Mouse (Mus musculus) brain, embryonic 14.5 days (tissue): ENCODE measurements at regions not wholly inside any gene's neighbourhood (a gene's known extent, or its start where the extent isn't known, plus 50 kb on each side); places are given as distances from the start of the nearest gene placed in this dataset.

Experiments used
- DNase-seq: peaks from one replicate; pipeline ENCODE4 v3.0.0-alpha.2; 2011; ENCODE audit warnings: low read depth
- CTCF ChIP-seq: fragments of 200-500 bp; IDR thresholded peaks from 2 replicates; pipeline ENCODE4 v1.5.1; 2012; ENCODE audit warnings: inconsistent platforms, mild to moderate bottlenecking, moderate library complexity, borderline replicate concordance; ENCODE audit not compliant: insufficient read depth, insufficient read length; ENCODE audit errors: extremely low read depth
- POLR2A ChIP-seq: fragments of 200-500 bp; IDR thresholded peaks from 2 replicates; pipeline ENCODE4 v1.6.1; 2012; ENCODE audit warnings: mild to moderate bottlenecking, inconsistent platforms, borderline replicate concordance; ENCODE audit not compliant: poor library complexity, insufficient read depth, insufficient read length, severe bottlenecking; ENCODE audit errors: extremely low read depth

DNA sequence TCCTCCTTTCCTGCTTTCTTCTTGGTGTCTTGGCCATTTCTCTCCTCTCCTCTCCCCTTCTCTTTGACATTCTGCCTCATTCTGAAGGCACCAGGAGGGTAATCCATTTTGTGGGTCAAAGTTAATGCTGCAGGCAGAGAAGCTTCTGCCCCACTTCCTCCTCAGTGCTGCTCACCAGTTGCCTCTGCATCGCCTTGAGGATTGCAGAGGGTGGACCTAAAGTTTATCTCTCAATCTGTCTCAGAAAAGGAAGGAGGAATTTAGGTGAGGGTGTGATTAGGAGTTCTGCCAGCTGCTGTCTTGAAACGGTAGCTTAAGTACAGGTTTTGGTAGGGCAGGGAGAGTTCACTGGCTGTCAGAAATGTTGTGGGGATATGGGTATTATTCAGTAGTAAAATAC is 101.3 kb upstream of the Zfand5 start:
- TF ChIP-seq POLR2A (no peak), CTCF (no peak)

DNA sequence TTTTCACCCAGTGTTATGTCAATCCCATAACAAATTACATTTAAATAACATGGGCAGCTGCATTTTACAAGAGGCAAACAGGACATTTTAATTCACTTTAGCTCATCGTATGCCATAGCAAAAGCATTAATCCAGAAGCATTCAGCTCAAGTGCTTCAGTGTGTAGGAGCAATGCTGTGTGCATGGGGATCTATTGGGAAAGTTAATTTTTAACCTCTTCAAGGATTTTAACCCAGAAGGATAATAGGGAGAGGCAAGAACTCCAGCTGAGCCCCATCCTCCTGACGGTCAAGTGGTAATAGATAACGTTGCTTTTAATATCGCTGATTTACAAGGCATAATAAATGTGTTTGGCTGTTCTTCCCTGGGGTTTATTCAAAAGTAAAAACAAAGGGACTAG is 105.1 kb upstream of the Zfand5 start:
- TF ChIP-seq POLR2A = no peak
- no peak for TF ChIP-seq CTCF
- peak; percentile 45 for DNase-seq

More for the DNA sequence above, 101.3 kb upstream of the Zfand5 start:
- DNase-seq = no peak

DNA sequence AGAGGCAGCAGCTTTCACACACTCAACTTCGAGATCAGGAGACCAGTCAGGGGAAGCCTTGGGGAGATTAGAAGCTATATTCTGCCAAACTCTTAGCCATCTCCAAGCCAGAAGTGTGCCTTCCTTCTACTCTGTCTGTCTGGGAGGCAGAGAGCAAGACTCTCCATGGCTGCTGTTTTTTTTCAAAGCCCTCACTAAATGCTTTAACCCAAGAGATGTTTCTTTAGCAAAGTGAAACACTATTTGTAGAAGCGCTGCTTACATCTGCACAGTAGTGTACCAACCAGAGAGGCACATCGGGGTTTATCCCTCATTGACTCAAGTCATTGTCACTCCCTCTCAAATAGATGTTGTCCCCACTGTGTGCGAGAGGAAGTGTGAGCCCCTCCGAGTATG is 105.6 kb upstream of the Zfand5 start:
- DNase-seq = peak; percentile 25
- TF ChIP-seq POLR2A = no peak
- no peak for TF ChIP-seq CTCF

DNA sequence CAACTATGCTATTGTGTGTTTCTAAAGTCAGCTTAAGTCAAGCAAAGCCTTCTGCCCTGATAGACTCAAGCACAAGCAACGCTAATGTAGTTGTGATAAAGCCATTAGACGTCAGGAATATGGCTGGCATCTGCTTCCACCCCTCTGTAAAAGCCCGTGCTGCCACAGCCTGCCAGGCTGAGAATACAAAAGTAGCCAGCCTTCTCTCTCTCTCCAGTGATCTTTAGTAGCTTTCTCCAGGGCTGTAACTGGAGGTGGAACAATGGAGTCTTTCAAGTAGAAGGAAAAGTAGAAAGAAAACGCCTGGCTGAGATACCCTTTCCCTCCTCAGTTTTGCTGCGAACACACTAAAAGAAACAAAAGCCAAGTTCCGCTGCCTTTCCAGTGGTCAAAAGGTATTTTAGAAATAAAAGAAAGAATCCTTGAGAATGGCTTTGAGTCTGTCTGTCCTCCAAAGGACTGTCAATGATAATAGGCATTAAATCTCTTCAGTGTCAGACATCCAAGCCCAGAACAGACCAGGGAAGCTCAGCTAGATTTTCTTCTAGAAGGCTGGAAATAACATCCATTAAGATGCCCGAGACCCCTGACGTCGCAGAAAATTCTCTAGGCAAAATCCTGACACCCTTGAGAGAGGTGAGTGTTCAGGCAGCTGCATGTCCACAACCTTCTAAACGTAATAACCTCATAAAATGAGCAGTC is 106.2 kb upstream of the Zfand5 start:
- TF ChIP-seq CTCF = no peak
- no peak for TF ChIP-seq POLR2A
- DNase-seq = peak; percentile 91

DNA sequence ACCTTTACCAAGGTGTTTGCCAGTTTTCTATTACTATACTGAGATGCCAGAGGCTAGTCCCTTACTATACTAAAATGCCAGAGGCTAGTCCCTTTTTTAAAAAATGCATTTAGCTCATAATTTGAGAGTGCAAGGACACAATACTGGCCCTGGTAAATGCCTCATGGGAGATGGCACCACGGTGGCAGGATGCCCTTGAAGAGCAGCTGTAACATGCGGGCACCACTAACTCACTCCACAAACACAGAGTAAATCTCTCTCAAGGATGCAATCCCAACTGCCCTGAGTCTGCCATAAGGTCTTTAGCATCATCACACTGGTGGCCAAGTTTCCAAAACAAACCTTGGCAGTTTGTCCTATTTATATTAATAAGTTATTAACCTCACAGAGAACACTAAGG is 108.1 kb upstream of the Zfand5 start:
- no peak for TF ChIP-seq CTCF
- no peak for TF ChIP-seq POLR2A

DNA sequence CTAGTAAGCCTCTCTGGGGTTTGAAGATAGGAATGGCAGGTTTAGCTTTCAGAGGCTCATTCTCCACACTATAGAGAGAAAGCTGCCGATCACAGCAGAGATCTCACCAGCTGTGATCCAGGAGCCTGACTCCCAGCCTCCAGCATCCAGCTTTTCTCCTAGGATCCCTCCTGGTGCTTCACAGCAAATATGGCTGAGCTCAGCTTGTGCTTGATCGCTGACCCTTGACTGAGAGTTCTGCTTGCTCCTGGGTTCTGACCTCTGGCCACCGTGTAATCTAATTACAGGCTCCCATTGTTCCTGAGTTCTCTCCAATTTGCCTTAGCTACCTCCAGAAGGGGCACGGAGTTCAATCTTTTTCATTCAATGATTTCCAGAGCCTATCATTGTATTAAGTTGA is 111.1 kb upstream of the Zfand5 start:
- TF ChIP-seq POLR2A (no peak), CTCF (no peak)
- DNase-seq = no peak

More for the DNA sequence above, 108.1 kb upstream of the Zfand5 start:
- no peak for DNase-seq

DNA sequence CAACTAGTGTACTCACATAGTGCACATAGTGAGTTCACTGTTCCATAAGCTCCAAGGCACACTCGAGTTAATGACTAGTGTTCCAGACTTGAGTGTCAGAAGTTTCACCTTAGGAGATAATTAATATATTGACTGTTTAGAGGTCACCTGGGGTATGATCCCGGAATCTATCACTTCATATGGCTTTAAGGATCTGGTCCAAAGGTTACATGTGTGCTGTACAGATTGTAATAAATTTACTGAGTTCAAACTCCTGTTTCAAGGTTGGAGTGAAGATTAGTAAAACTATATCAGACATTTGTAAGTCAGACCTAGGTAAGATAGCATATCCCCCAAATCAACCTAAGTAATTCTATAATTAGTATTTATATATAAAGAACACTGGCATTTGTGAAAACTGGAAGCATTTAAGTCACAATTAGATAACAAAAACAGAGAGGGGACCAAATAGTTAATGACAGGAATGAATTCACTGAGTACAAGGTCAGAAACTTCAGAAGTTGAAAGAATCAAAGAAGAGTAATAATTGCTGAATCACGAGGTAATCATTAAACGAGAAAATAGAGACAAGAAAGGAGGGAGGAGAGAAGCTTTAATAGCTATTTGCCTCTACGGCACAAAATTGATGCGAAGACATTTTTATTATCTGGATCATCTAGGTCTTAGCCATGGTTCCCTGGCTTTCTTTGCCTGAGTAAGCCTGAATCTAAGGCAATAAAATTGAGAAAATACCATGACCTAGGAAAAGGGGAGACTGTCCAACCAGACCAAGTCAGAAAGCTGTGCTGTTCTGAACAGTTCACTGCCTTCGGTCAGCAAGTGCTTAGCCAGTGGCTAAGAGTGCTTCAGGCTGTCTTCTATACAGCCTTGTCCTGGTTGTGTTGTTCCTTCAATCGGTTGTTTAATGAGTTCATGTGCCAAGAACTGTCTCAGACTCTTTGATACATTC is 112.6 kb upstream of the Zfand5 start:
- no peak for DNase-seq
- TF ChIP-seq POLR2A (no peak), CTCF (no peak)

DNA sequence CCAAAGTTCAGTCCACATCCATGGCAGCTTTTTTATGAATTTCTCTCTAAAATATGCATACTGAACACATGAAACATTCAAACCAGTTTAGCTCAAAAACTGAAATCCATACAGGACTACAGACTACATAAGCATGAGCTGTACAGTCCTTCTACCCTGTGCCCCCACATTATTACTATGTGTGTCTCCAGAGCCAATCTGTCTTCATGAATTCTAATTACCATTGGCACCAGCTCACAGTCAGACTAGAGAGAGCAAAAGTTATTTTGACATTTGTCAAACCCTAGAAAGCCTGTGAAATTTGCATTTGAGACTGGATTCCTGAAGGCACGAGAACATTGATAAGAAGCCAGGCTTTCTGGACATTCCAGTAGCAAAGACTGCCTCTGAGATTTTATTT is 117.9 kb upstream of the Zfand5 start:
- TF ChIP-seq POLR2A (no peak), CTCF (no peak)
- DNase-seq = peak; percentile 61

DNA sequence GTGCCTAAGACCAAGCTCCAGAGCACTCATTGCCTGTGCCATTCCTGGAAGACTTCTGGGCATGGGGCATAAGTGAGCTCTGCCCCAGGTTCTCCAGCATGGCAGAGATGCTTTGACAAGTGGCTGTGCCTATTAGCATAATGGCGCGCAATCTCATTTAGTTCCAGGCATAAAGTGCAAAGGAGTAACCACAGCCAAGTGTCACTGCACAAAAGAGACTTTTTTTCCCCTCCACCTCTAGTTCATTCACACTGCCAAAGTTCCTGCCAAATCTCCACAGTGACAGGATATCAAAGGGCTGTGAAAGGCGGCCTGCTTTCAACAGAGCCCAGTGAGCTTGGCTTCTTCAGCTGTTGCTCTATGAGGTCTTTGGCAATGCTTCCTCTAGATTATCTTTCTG is 120.1 kb upstream of the Zfand5 start:
- DNase-seq = peak; percentile 95
- TF ChIP-seq POLR2A (no peak), CTCF (no peak)

DNA sequence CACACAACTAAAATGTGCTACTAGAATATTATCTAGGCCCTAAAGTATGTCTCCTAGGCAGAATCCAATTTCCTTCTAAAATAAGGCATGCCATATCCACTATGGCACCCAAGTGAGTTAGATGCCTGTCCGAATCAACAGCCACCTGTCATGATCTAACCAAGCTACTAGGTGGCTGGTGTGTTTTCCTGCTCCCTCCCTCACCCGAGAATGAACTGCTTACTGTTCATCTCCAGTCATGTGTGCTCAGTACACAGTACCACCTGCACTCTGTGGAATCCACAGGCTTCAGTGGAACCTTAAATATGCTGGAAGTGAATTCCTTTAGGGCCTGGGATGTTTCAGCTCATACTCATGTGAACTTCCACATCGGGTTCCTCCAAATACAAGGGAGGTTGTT is 121.2 kb upstream of the Zfand5 start:
- TF ChIP-seq POLR2A (no peak), CTCF (no peak)
- no peak for DNase-seq

DNA sequence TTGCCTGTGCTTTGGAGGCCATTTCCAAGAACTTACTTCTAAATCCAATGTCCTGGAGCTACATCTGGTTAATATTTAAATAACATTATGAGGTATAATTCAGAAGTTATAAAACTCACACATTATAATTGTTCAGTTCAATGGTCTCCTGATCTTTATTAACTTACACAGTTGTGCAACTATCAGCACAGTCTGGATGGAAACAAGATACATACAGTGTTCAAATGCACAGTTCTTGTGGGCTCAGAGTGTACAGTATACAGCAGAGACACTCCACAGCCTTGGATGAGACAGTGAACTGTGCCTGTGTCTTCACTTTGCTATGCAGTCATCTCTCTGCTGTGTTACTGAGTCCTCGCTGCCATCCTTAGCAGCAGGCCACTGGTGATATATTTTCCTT is 121.8 kb upstream of the Zfand5 start:
- DNase-seq = no peak

More for the DNA sequence above, 121.8 kb upstream of the Zfand5 start:
- TF ChIP-seq CTCF (no peak), POLR2A (no peak)
